Mouse (Mus musculus) urinary bladder, adult 18-20 months (tissue): ENCODE measurements around the gene Whrn.

Source experiments
- DNase-seq, 2 experiments: peaks; one replicate each; pipeline ENCODE4 v3.0.0; 2022; ENCODE audit warnings: low spot score in 2 of 2, mixed read lengths in 2 of 2

Whrn gene

GRCm38 (mm10) chr4:63495915-63496278 is at the start of gene Whrn:
Gene Whrn, minus strand, starts transcription at chr4:63495991.
- peak; percentile 54 to 56 for DNase-seq

- DNase-seq = no peak
Observed at GRCm38 (mm10) chr4:63545231-63545958, 49.6 kb upstream of the Whrn start.

- DNase-seq = peak; percentile 93 to 94
Observed at GRCm38 (mm10) chr4:63544494-63545230, 48.9 kb upstream of the Whrn start, which contains the start of gene Atp6v1g1. Gene Atp6v1g1, plus strand, starts transcription at chr4:63544772.

GRCm38 (mm10) chr4:63543746-63544493 is 48.1 kb upstream of the Whrn start:
- DNase-seq = no peak

GRCm38 (mm10) chr4:63542209-63542608 is 46.4 kb upstream of the Whrn start:
- no peak for DNase-seq

- DNase-seq = no peak
Observed at GRCm38 (mm10) chr4:63537602-63538001, 41.8 kb upstream of the Whrn start.

- DNase-seq = no peak
Observed at GRCm38 (mm10) chr4:63530409-63530808, 34.6 kb upstream of the Whrn start.

GRCm38 (mm10) chr4:63528946-63529345 is 33.2 kb upstream of the Whrn start:
- DNase-seq = no peak

- no peak for DNase-seq
Observed at GRCm38 (mm10) chr4:63525514-63525913, 29.7 kb upstream of the Whrn start.

- DNase-seq = no peak
Observed at GRCm38 (mm10) chr4:63521813-63522419, 26.1 kb upstream of the Whrn start.

GRCm38 (mm10) chr4:63515021-63515420 is 19.2 kb upstream of the Whrn start:
- DNase-seq = no peak

- DNase-seq = no peak
Observed at GRCm38 (mm10) chr4:63514454-63514984, 18.7 kb upstream of the Whrn start.

- DNase-seq = no peak
Observed at GRCm38 (mm10) chr4:63512921-63513320, 17.1 kb upstream of the Whrn start.

- DNase-seq = peak; percentile 29 to 61
Observed at GRCm38 (mm10) chr4:63508232-63508631, 12.4 kb upstream of the Whrn start.

- no peak for DNase-seq
Observed at GRCm38 (mm10) chr4:63507478-63507877, 11.7 kb upstream of the Whrn start.

- DNase-seq = no peak
Observed at GRCm38 (mm10) chr4:63503949-63504348, 8.2 kb upstream of the Whrn start.

- DNase-seq = no peak
Observed at GRCm38 (mm10) chr4:63501050-63501449, 5.3 kb upstream of the Whrn start.

- no peak for DNase-seq
Observed at GRCm38 (mm10) chr4:63498346-63498745, 2.6 kb upstream of the Whrn start.

- no peak for DNase-seq
Observed at GRCm38 (mm10) chr4:63496312-63496711, 521 bp upstream of the Whrn start.

GRCm38 (mm10) chr4:63494967-63495914 is 550 bp downstream of the Whrn start:
- peak; percentile 27 to 48 for DNase-seq
